Mouse (Mus musculus) ovary, postnatal 36 days (tissue): Measurements from ENCODE around the gene Nlrc4.
A peak's percentile ranks its signal among the peaks of the same experiment; 100 is the strongest.
"Not testable (repeated sequence)": the region's sequence is repeated elsewhere in the genome, so short reads cannot be mapped to it uniquely, and the experiment has no call there.

Experiments used
- DNase-seq: peaks from one replicate; pipeline ENCODE4 v3.0.0; 2022; ENCODE audit warnings: low spot score, mixed read lengths

The Nlrc4 gene

DNA sequence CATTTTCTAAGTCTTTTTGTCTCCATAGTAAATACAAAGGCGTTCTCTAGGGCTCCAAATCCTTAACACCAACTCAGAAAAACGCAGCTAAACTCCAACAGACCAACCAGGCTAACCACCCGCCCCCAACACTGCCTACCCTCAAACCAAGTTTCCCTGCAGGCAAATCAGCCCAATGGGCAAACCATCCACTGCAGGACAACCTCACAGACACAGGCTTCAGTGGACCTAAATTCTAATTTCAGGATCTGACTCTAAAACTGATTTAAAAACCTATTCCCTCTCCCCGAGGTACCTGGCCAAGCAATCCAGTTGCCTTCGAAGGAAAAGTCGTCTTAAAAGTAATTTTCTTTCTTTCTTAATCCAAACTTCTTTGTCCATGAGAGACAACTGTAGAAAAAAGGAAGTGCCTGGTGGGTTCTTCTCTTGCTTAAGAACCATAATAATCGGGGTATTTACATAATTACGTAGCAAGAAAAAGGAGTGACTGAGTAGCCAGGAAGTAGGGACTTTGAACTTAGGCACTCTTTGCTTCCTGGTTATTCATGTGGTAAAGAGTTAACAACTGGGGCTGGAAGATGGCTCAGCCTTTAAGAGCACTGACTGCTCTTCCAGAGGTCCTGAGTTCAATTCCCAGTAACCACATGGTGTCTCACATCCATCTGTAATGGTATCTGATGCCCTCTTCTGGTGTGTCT is at the start of gene Nlrc4:
Nlrc4 (minus strand) TSS at position 432 of the 698 bp plus-strand sequence.
- no peak for DNase-seq

DNA sequence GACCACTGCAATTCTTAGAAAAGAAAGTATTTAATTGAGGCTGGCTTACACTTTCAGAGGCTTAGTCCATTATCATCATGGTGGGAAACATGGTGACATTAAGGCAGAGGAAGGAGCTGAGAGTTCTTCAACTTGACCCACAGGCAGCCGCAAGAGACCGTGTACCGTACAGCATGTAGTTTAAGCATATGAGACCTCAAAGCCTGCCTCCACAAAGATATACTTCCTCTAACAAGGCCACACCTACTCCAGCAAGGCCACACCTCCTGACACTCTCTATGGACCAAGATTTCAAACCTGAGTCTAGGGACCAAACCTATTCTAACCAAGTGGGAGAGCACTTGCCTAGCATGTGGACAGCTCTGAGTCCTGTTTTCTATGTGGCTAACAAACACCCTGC is 49.7 kb upstream of the Nlrc4 start:
- DNase-seq = no peak

GRCm38 (mm10) chr17:74507934-74508333 is 49.0 kb upstream of the Nlrc4 start:
- DNase-seq = no peak

GRCm38 (mm10) chr17:74501085-74501484 is 42.1 kb upstream of the Nlrc4 start:
- no peak for DNase-seq

GRCm38 (mm10) chr17:74500204-74500603 is 41.3 kb upstream of the Nlrc4 start:
- DNase-seq = no peak

- DNase-seq = no peak
These were observed 32.6 kb upstream of the Nlrc4 start for GRCm38 (mm10) chr17:74491565-74491964.

DNA sequence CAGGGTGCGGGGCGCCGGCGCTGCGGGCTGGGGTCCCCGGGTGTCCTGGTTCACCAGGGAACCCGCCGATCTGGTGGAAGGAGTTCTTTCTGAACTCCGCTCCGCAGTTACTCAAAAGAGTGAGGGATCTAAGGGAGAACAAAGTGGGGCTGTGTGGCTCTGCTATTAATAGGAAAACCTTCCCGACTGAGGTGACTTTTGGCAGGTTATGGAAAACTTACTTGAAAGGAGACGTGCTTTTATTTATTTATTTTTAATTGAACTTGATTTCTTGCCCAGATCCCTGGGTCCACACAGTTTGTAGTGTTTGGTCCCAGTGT is 30.9 kb upstream of the Nlrc4 start:
- DNase-seq = no peak

DNA sequence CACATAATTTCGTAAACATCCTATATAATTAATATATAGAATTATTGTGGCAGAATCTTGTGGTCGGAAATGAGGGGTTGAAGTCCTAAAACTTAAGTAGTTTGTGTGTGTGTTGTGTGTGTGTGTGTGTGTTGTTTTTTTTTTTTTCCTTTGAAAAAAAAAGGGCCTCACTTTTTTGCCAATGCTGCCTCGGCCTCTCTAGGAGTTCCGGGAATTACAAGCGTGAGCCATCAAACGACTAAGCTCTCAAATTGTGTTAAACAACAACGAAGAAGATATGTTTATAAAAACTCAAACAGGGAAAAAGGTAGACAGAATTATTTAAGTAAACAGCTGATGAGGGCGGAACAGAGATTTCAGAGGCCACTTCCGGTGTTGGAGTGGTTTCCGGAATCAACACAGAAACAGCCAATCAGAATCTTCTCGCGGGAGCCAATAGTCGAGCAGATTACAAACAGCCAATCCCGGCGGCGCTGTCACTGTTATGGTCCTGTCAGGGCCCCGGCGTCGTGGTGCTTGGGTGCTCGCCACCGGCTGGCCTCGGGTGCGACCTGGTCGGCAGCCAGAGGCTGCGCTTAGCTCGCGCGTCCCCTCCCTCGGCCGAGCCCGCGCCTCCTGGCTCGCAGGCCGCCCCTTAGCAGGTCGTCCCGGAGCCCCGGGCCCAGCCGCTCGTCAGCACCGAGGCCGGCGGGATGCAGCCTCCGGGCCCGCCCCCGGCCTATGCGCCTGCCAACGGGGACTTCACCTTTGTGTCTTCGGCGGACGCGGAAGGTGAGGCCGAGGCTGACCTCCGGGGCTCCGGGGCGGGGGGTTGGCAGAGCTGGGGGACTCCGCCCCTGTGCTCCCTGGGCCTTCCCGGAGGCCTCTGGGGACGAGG is 30.3 kb upstream of the Nlrc4 start, which contains the start of gene Yipf4:
Yipf4 (plus strand) TSS at position 470 of the 877 bp plus-strand sequence.
- peak; percentile 94 for DNase-seq

DNA sequence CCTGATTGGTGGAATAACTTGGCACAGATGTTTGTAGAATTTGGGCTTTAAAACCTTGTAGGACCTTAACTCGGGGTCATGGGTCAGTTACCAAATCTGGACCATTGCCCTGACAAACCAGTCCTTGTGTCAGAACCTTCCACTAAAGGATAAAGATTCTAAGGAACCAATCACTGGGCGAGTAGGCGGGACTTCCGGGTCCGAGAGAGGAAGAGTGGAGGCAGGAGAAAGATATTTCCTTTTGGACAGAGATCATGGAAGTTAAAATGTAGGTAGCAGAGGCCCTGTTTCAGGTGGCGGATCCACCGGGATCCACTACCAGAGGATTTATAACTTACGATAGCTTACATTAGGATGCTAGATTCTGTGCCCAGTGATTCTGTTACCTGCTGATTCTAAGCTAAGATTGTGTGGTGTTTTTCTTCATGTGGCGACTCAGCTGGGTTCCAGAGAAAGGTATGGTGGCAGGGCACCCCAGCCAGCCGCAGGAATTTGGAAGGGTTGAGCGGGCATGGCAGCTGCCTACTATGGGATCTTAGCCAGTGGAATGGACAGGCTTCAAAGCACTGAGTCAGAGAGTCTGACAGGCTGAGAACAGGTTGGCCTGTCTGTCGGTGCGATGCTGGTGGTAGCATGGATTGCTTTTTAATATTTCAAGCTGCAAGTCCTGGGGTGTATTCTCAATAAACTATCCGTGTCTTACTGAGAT is 21.6 kb upstream of the Nlrc4 start:
- no peak for DNase-seq

DNA sequence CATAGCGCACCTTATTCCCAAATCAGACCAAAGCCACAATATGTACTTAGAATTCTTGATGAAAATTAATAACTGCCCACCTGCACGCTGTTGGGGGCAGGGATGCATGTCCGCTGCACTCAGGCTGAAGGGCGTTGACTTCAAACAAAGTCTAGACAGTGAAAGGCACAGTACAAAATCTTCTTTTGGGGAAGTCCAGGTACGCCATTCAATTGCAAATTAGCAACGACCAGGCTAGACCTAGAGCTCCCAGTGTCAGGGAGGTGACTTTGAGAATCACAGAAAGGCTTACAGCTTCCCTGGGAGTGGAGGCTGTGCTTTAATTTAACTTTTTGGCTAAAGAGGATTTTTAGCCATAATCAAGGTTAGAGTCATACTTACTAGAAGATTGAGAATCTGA is 11.2 kb upstream of the Nlrc4 start:
- not testable (repeated sequence) for DNase-seq

- not testable (repeated sequence) for DNase-seq
These were observed 9.0 kb upstream of the Nlrc4 start for GRCm38 (mm10) chr17:74467981-74468380.

DNA sequence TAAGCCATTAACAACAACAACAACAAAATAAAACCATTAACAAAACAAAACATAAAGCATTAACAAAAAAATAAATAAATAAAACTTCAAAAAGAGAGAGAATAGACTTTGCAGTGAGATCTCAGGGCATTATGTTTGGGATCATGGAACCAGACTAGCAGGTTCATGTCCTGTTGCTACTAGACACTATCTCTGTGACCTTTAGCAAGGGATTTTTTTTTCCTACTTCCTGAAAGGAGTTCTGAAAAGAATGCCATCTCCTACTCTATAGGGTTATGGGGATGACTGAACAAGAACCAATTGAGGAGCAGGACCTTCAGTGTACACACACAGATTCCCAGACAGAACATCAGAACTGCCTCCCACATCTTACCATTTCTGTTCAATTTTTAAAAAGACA is 4.6 kb upstream of the Nlrc4 start:
- no peak for DNase-seq

DNA sequence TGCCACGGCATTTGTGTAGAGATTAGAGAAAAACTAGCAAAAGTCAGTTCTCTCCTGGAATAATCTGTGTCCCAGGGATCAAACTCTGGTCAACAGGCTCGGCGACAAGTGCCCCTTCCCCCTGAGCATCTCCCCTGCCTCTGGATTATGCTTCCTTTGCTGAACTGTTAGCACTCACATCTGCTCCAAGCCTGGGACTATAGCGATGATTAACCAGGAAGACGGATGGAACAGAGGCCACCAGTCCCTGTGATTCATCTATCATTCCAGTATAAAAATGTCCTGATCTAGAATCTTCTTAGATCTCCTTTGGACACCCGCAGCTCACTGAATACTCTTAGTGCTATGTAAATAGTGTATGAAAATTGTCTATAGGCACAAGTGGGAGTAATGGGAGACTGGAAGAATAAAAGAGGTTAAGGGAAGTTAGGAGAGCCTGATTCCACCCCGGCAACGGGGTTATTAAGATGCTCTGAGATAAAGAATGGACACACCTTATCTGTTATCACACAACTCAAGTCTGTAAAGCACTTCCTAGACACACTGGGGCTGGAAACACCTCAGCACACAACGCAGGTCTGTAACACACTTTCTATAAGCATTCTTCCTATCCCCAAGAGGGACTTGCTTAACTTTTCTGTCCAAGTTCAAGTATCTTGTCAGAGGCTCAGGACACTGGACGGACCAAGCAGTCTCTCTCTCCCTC is 817 bp downstream of the Nlrc4 start:
- no peak for DNase-seq

DNA sequence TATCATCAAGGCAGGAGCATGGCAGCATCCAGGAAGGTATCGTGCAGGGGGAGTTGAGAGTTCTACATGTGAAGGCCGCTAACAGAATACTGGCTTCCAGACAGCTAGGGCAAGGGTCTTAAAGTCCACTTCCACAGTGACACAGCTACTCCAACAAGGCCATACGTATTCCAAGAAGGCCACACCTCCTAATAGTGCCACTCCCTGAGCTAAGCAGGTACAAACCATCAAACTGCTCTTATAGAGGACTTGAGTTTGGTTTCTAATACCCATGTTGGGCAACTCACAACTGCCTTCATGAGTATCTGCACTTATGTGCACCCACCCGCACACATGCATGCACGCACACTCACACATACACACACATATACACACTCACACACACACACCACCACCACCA is 2.1 kb downstream of the Nlrc4 start:
- no peak for DNase-seq

DNA sequence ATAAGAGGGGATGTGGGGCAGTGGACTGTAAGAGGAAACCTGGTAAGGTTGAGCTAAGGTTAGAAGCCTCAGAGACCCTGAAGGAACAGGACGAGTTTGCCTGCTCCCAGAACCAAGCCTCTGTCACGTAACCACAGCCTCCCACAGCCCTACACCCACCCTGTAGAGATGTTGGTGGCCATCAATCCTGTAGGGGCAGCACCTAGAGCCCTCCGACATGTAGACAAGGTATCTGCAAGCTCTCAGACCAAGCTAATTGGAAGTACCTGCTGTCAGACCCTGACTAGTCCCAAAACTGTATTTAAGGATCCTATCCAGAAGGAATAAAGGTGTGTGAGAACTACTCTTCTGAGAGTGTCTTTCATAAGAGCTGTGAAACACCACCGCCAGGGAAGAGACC is 3.5 kb downstream of the Nlrc4 start:
- no peak for DNase-seq

DNA sequence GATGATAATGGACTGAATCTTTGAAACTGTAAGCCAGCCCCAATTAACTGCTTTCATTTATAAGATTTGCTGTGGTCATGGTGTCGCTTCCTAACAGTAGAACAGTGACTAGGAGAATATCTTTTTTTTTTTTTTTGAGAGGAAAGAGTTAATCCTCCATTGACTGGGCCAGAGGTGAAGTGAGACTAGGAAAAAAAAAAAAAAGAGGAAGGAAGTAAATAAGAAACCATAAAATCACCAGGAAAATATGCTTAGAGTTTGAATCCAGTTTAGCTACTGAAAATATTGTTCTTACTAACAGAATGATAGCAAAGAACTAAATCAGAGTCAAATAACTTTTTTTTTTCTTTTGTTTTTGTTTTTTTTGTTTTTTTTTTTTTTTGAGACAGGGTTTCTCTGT is 4.3 kb downstream of the Nlrc4 start:
- no peak for DNase-seq

DNA sequence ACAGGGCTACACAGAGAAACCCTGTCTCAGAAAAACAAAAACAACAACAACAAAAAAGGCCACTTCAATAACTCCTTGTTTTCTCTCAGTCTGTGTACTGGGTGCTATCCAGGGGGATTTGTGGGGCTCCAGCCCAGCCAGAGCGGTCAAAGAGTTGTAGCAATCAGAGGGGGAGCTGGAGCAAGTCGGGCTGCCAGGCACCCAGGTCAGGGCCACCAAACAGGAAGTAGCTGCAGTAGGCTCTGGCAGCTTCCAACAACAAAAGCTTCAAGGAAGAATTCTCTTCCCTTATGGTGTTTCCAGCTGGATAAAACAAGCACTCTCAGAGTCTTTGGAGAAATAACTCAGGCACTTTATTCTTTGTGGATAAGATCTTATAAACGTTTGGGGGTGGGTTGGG is 5.0 kb downstream of the Nlrc4 start:
- DNase-seq = no peak

- DNase-seq = no peak
These were observed 9.2 kb downstream of the Nlrc4 start for GRCm38 (mm10) chr17:74449776-74450175.

DNA sequence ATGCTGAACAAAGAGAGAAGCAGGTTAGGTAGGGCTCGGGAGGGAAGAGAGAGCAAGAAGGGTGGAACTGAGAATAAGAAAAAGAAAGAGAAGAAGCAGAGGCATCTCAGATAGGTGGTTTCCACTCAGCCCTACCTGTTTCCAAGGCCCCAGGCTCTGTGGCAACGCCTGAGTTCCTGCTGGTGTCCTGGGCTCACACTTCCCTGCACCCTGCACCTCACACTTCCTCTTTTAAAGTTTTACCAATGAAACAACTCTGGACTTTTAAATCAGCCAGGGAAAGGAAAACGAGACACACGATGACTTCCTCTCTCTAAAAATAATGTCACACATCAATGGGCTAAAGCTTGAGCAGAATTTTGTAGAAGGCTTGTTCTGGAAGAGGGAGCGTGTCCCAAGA is 18.5 kb downstream of the Nlrc4 start:
- DNase-seq = no peak

DNA sequence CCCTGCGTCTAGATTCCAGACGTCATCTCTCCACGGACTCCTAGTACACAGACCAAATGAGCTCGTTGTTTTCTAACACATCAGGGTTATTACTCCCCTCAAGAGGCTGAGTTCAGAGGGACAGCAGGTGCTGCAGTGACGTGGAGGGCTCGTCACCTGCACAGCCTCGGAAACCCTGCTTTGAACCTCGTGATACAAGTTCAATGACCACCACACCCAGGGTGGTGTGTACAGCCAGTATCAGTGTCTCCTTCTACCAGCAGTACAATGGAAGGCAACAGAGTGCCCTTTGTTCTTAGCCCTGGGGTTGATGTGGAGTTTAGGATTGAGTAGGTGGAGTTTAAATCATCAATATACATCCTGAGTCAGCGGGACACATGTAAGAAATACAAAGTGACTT is 21.2 kb downstream of the Nlrc4 start:
- no peak for DNase-seq

GRCm38 (mm10) chr17:74432631-74433030 is 26.3 kb downstream of the Nlrc4 start:
- no peak for DNase-seq

GRCm38 (mm10) chr17:74431481-74431880 is 27.5 kb downstream of the Nlrc4 start:
- no peak for DNase-seq
